ENCODE assay signal across 9 mouse cellular contexts in genomic region chr13:21478759-21479670, GRCm38 (mm10). TPM values are rescaled to one million over a fixed set of nuclear protein-coding genes. Genes with fewer than 3 reads are reported as not detected.
A peak's percentile ranks its signal among the peaks of the same experiment; 100 is the strongest.
DNase-seq lines count a peak whose midpoint lies in the region; ATAC-seq and TF ChIP-seq lines count a peak whose summit lies in the region.
"Not testable (repeated sequence)": the region's sequence is repeated elsewhere in the genome, so short reads cannot be mapped to it uniquely, and the experiment has no call there.
"Had no signal": no experiment of that assay in that cellular context is flagged by ENCODE, and none has a peak within 500 bp of the region (broad histone marks: within the 10 kb centered on the region; RNA-seq: fewer than 3 reads in every experiment).

Gene Zkscan4, plus strand, starts transcription at chr13:21478907.
Gene Gm10065, minus strand, starts transcription at chr13:21479441.

- 5% methylated on average over 25 of the region's 31 CpGs for WGBS in liver, embryonic 12.5 days (ENCODE audit: insufficient replicate concordance)
- WGBS in midbrain, postnatal 0 days: 4% methylated on average over 31 of the region's 31 CpGs
- WGBS in stomach, embryonic 15.5 days: 4% methylated on average over 30 of the region's 31 CpGs

- in situ Hi-C loops in ES-E14 (cut with MboI; ENCODE audit: low sequenced_read_pairs in 2 of 2, unreplicated experiment in 2 of 2): not testable (repeated sequence)

- DNase-seq in ES-E14 (ENCODE audit: low read depth, low spot score): not testable (repeated sequence)
- DNase-seq in cerebellum, postnatal 10 days: peak; percentile 84 to 86
- peak; percentile 30 for DNase-seq in heart, postnatal 25 days (ENCODE audit: low spot score)
- DNase-seq in kidney, postnatal 4 days: peak; percentile 80 to 85
- DNase-seq in midbrain, postnatal 0 days (ENCODE audit: low spot score): peak; percentile 93

- H3K27me3 ChIP-seq in liver, embryonic 12.5 days (replicated peaks): peaks cover 39% of the 10 kb centered on the region
- not testable (repeated sequence) for H3K27me3 ChIP-seq in midbrain, postnatal 0 days (ENCODE audit: insufficient read depth, low read length); stomach, embryonic 15.5 days (replicated peaks)

- peak within 1 kb of the TSS; percentile 60 to 80 for H3K4me3 ChIP-seq in ES-E14 (ENCODE audit: insufficient read depth in 1 of 2, low read depth in 1 of 2, low read length in 2 of 2, poor library complexity in 1 of 2, severe bottlenecking in 1 of 2)
- H3K4me3 ChIP-seq in liver, embryonic 12.5 days: peak within 1 kb of the TSS; percentile 60
- peak within 1 kb of the TSS; percentile 58 for H3K4me3 ChIP-seq in midbrain, postnatal 0 days (ENCODE audit: low read depth, low read length)
- H3K4me3 ChIP-seq in stomach, embryonic 15.5 days (replicated peaks): peak within 1 kb of the TSS; percentile 57

- peak; percentile 99 for ATAC-seq in frontal cortex, adult (ENCODE audit: low TSS enrichment)
- peak; percentile 68 for ATAC-seq in liver, embryonic 12.5 days
- peak; percentile 91 for ATAC-seq in midbrain, postnatal 0 days (ENCODE audit: low FRiP score)
- peak; percentile 73 for ATAC-seq in stomach, embryonic 15.5 days (ENCODE audit: insufficient read depth, low FRiP score, low read depth)

- peak within 1 kb of the TSS; percentile 72; the same call in 1 of the 2 replicates for H3K9ac ChIP-seq in ES-E14 (ENCODE audit: insufficient read depth, low read depth, low read length, poor library complexity, severe bottlenecking)
- H3K9ac ChIP-seq in liver, embryonic 12.5 days: peak within 1 kb of the TSS; percentile 61
- H3K9ac ChIP-seq in midbrain, postnatal 0 days (replicated peaks; ENCODE audit: low read length, poor library complexity, severe bottlenecking): peak within 1 kb of the TSS; percentile 74
- peak within 1 kb of the TSS; percentile 46 for H3K9ac ChIP-seq in stomach, embryonic 15.5 days

- not testable (repeated sequence) for H3K36me3 ChIP-seq in ES-E14 (ENCODE audit: control insufficient read depth, insufficient read depth, low read length, poor library complexity, severe bottlenecking); liver, embryonic 12.5 days; midbrain, postnatal 0 days (ENCODE audit: insufficient read depth, low read length); stomach, embryonic 15.5 days

- TF ChIP-seq CTCF in midbrain, postnatal 0 days (IDR thresholded peaks at IDR 0.05): peak; percentile 64

- not testable (repeated sequence) for H3K27ac ChIP-seq in ES-E14 (ENCODE audit: insufficient read depth, low read depth, low read length, poor library complexity, severe bottlenecking)
- H3K27ac ChIP-seq in liver, embryonic 12.5 days: 0 out of 2 replicates have a peak within 1 kb of the TSS, but pooled peaks have one; percentile 51
- peak within 1 kb of the TSS; percentile 88 for H3K27ac ChIP-seq in midbrain, postnatal 0 days (ENCODE audit: low read depth, low read length)
- peak within 1 kb of the TSS; percentile 89 for H3K27ac ChIP-seq in stomach, embryonic 15.5 days

- peak within 1 kb of the TSS; percentile 72 for H3K4me2 ChIP-seq in liver, embryonic 12.5 days
- H3K4me2 ChIP-seq in midbrain, postnatal 0 days (ENCODE audit: low read depth, low read length, poor library complexity, severe bottlenecking): peak within 1 kb of the TSS; percentile 57
- peak within 1 kb of the TSS; percentile 66 for H3K4me2 ChIP-seq in stomach, embryonic 15.5 days

- H3K4me1 ChIP-seq in ES-E14 (ENCODE audit: control insufficient read depth in 2 of 2, insufficient read depth in 2 of 2, low read length in 2 of 2, poor library complexity in 1 of 2); liver, embryonic 12.5 days; midbrain, postnatal 0 days (ENCODE audit: insufficient read depth, low read length); stomach, embryonic 15.5 days: not testable (repeated sequence)

- intact Hi-C loops in heart, postnatal 25 days (cut with DNase I): not testable (repeated sequence)

- not testable (repeated sequence) for H3K9me3 ChIP-seq in ES-E14 (ENCODE audit: control insufficient read depth, insufficient read depth, low read depth, low read length); liver, embryonic 12.5 days (replicated peaks); midbrain, postnatal 0 days (ENCODE audit: low read length); stomach, embryonic 15.5 days

RNA-seq across cellular contexts. Expression of gene Zkscan4, which starts in this region (rescaled TPM):
- total RNA-seq in ES-E14 (2012; rRNA removed): 0.31 and 0.79 TPM in 2 replicates
- 1 to 10 TPM; 1.3 to 1.6 TPM for total RNA-seq in heart, postnatal 25 days (2021)
- polyA plus RNA-seq in liver, embryonic 12.5 days (2016; fragmentation: Nextera tagmentation; extraction: Ambion mirVana): 0.62 and 0.78 TPM in 2 replicates
- 7.8 and 10.0 TPM in 2 replicates for total RNA-seq in midbrain, postnatal 0 days (2014; rRNA removed)
- 6.7 and 6.9 TPM in 2 replicates for polyA plus RNA-seq in midbrain, postnatal 0 days (2015; fragmentation: Nextera tagmentation; extraction: Ambion mirVana)
- polyA plus RNA-seq in stomach, embryonic 15.5 days (2015; fragmentation: Nextera tagmentation; extraction: Ambion mirVana): 2.9 and 3.1 TPM in 2 replicates
- total RNA-seq: MEL had no signal

RNA-seq across cellular contexts. Expression of gene Gm10065, which starts in this region (rescaled TPM):
- total RNA-seq in ES-E14 (2012; rRNA removed): not detected in 2 replicates
- total RNA-seq in heart, postnatal 25 days (2021): not detected
- not detected in 2 replicates for polyA plus RNA-seq in liver, embryonic 12.5 days (2016; fragmentation: Nextera tagmentation; extraction: Ambion mirVana)
- not detected in 2 replicates for total RNA-seq in midbrain, postnatal 0 days (2014; rRNA removed)
- polyA plus RNA-seq in midbrain, postnatal 0 days (2015; fragmentation: Nextera tagmentation; extraction: Ambion mirVana): not detected in 2 replicates
- polyA plus RNA-seq in stomach, embryonic 15.5 days (2015; fragmentation: Nextera tagmentation; extraction: Ambion mirVana): not detected in 2 replicates
- total RNA-seq: MEL had no signal

Comparison
In these comparisons a context has a peak if more than half of its experiments do, and no peak if none do; other contexts are left out.
1. Peak in ATAC-seq, H3K4me3 ChIP-seq, H3K27ac ChIP-seq, H3K9ac ChIP-seq and H3K4me2 ChIP-seq in liver, embryonic 12.5 days; RNA of the genes that start here not detected or under 1 TPM.